ENCODE assay signal across 8 mouse cellular contexts in genomic region chr5:121592064-121592815, GRCm38 (mm10). TPM values are rescaled to one million over a fixed set of nuclear protein-coding genes. Genes with fewer than 3 reads are reported as not detected.
DNase-seq lines count a peak whose midpoint lies in the region; ATAC-seq and TF ChIP-seq lines count a peak whose summit lies in the region.

No protein-coding gene starts in this region.

- H3K9ac ChIP-seq in limb, embryonic 14.5 days (ENCODE audit: low read depth, low read length, severe bottlenecking), result peak overlapping the region; percentile 83
- no peak overlapping the region for H3K9ac ChIP-seq in stomach, embryonic 14.5 days (replicated peaks; ENCODE audit: low read depth, low read length)

- intact Hi-C loops in gastrocnemius, postnatal 36 days (cut with DNase I), result no loop called here

- H3K4me3 ChIP-seq in megakaryocyte, embryonic 14.5 days (replicated peaks), result peak overlapping the region; percentile 100
- H3K4me3 ChIP-seq in forebrain, embryonic 10.5 days, result peak overlapping the region; percentile 86
- H3K4me3 ChIP-seq in limb, embryonic 14.5 days (replicated peaks; ENCODE audit: low read length), result peak overlapping the region; percentile 81
- H3K4me3 ChIP-seq in stomach, embryonic 14.5 days (ENCODE audit: low read depth, low read length), result peak overlapping the region; percentile 71

- no peak for TF ChIP-seq POLR2A in limb, embryonic 14.5 days (IDR thresholded peaks at IDR 0.05; ENCODE audit: borderline replicate concordance, extremely low read depth, insufficient read depth, insufficient read length)

- H3K27me3 ChIP-seq in megakaryocyte, embryonic 14.5 days (replicated peaks), result no peaks in the 10 kb centered on the region
- peaks cover 7% of the 10 kb centered on the region for H3K27me3 ChIP-seq in forebrain, embryonic 10.5 days (ENCODE audit: poor library complexity, severe bottlenecking)
- no peaks in the 10 kb centered on the region for H3K27me3 ChIP-seq in limb, embryonic 14.5 days (ENCODE audit: control insufficient read depth, insufficient read depth, low read length)
- H3K27me3 ChIP-seq in stomach, embryonic 14.5 days (ENCODE audit: control insufficient read depth, insufficient read depth, low read length), result no peaks in the 10 kb centered on the region

- H3K4me2 ChIP-seq in limb, embryonic 14.5 days (replicated peaks; ENCODE audit: low read depth, low read length, severe bottlenecking), result peak overlapping the region; percentile 59
- peak overlapping the region; percentile 95 for H3K4me2 ChIP-seq in stomach, embryonic 14.5 days (replicated peaks; ENCODE audit: low read depth, low read length)

- WGBS in forebrain, embryonic 10.5 days, result 69% methylated on average over 11 of the region's 11 CpGs
- 56% methylated on average over 11 of the region's 11 CpGs for WGBS in limb, embryonic 14.5 days
- WGBS in stomach, embryonic 14.5 days, result 59% methylated on average over 11 of the region's 11 CpGs

- H3K27ac ChIP-seq in forebrain, embryonic 10.5 days, result no peak overlapping the region
- no peak overlapping the region for H3K27ac ChIP-seq in limb, embryonic 14.5 days (replicated peaks; ENCODE audit: low read depth, low read length)
- no peak overlapping the region for H3K27ac ChIP-seq in stomach, embryonic 14.5 days (ENCODE audit: low read length)

- ATAC-seq in megakaryocyte, adult 5-6 weeks (ENCODE audit: poor library complexity, severe bottlenecking), result no peak
- ATAC-seq in limb, embryonic 14.5 days (ENCODE audit: low FRiP score, low read depth), result no peak
- no peak for ATAC-seq in stomach, embryonic 14.5 days (ENCODE audit: insufficient number of reproducible peaks, insufficient read depth, low FRiP score, low read depth)

- DNase-seq in forebrain, embryonic 10.5 days (ENCODE audit: extremely low spot score, low spot score), result no peak
- no peak for DNase-seq in limb, embryonic 14.5 days (ENCODE audit: low spot score)
- DNase-seq in layer of hippocampus, postnatal 25 days (ENCODE audit: extremely low spot score in 1 of 2, low spot score in 1 of 2), result no peak
- DNase-seq in gastrocnemius, postnatal 36 days, result no peak
- no peak for DNase-seq in right cerebral cortex, postnatal 14 days

- H3K36me3 ChIP-seq in megakaryocyte, embryonic 14.5 days (replicated peaks; ENCODE audit: low read length), result peaks cover 47% of the 10 kb centered on the region
- H3K36me3 ChIP-seq in forebrain, embryonic 10.5 days (replicated peaks), result 0 out of 2 replicates have a peak, but pooled peaks cover 4% of the 10 kb centered on the region
- no peaks in the 10 kb centered on the region; the same call in none of the 2 replicates for H3K36me3 ChIP-seq in limb, embryonic 14.5 days (ENCODE audit: control insufficient read depth, insufficient read depth, low read length)
- H3K36me3 ChIP-seq in stomach, embryonic 14.5 days (ENCODE audit: control insufficient read depth, insufficient read depth, low read length), result no peaks in the 10 kb centered on the region

- peaks cover 92% of the 10 kb centered on the region for H3K4me1 ChIP-seq in megakaryocyte, embryonic 14.5 days
- peaks cover 26% of the 10 kb centered on the region for H3K4me1 ChIP-seq in forebrain, embryonic 10.5 days
- peaks cover 14% of the 10 kb centered on the region for H3K4me1 ChIP-seq in limb, embryonic 14.5 days (ENCODE audit: control insufficient read depth, insufficient read depth, low read length)
- H3K4me1 ChIP-seq in stomach, embryonic 14.5 days (ENCODE audit: control insufficient read depth, insufficient read depth, low read length), result peaks cover 9% of the 10 kb centered on the region; the same call in 1 of the 2 replicates

- no peaks in the 10 kb centered on the region for H3K9me3 ChIP-seq in megakaryocyte, embryonic 14.5 days
- no peaks in the 10 kb centered on the region for H3K9me3 ChIP-seq in forebrain, embryonic 10.5 days
- H3K9me3 ChIP-seq in limb, embryonic 14.5 days (ENCODE audit: control insufficient read depth, low read length), result no peaks in the 10 kb centered on the region
- H3K9me3 ChIP-seq in stomach, embryonic 14.5 days (ENCODE audit: control insufficient read depth, low read depth, low read length), result no peaks in the 10 kb centered on the region

RNA-seq across cellular contexts. Expression of gene Aldh2, which starts 1.4 kb away (rescaled TPM):
- 768 and 846 TPM in 2 replicates for polyA plus RNA-seq in megakaryocyte, embryonic 14.5 days (2012; ENCODE audit: insufficient read depth, low replicate concordance)
- 137 and 142 TPM in 2 replicates for total RNA-seq in megakaryocyte, adult 5-6 weeks (2015)
- 505 and 509 TPM in 2 replicates for total RNA-seq in megakaryocyte, adult 5-6 weeks (2017)
- polyA plus RNA-seq in forebrain, embryonic 10.5 days (2016; fragmentation: Nextera tagmentation; extraction: Ambion mirVana), result 125 TPM in 2 replicates
- 328 and 418 TPM in 2 replicates for polyA plus RNA-seq in limb, embryonic 14.5 days (2012; rRNA removed)
- 108 and 134 TPM in 2 replicates for polyA plus RNA-seq in limb, embryonic 14.5 days (2014; fragmentation: Nextera tagmentation; extraction: Ambion mirVana)
- polyA plus RNA-seq in stomach, embryonic 14.5 days (2014; fragmentation: Nextera tagmentation; extraction: Ambion mirVana), result 68.4 and 74.6 TPM in 2 replicates
- total RNA-seq in layer of hippocampus, postnatal 25 days (2021), result 100 to 1,000 TPM; 110 to 124 TPM
- total RNA-seq in gastrocnemius, postnatal 36 days (2021), result 100 to 1,000 TPM; 112 to 171 TPM

RNA-seq across cellular contexts. Expression of gene Acad12, which starts 26.5 kb away (rescaled TPM):
- polyA plus RNA-seq in megakaryocyte, embryonic 14.5 days (2012; ENCODE audit: insufficient read depth, low replicate concordance), result 2.2 and 2.6 TPM in 2 replicates
- 1.1 and 5.4 TPM in 2 replicates for total RNA-seq in megakaryocyte, adult 5-6 weeks (2015)
- total RNA-seq in megakaryocyte, adult 5-6 weeks (2017), result 2.1 and 5.5 TPM in 2 replicates
- 2.7 and 3.0 TPM in 2 replicates for polyA plus RNA-seq in forebrain, embryonic 10.5 days (2016; fragmentation: Nextera tagmentation; extraction: Ambion mirVana)
- polyA plus RNA-seq in limb, embryonic 14.5 days (2012; rRNA removed), result 2.0 and 3.2 TPM in 2 replicates
- 1.6 and 2.1 TPM in 2 replicates for polyA plus RNA-seq in limb, embryonic 14.5 days (2014; fragmentation: Nextera tagmentation; extraction: Ambion mirVana)
- polyA plus RNA-seq in stomach, embryonic 14.5 days (2014; fragmentation: Nextera tagmentation; extraction: Ambion mirVana), result 2.2 and 2.7 TPM in 2 replicates
- 1 to 10 TPM; 6.0 to 7.6 TPM for total RNA-seq in layer of hippocampus, postnatal 25 days (2021)
- total RNA-seq in gastrocnemius, postnatal 36 days (2021), result 10 to 100 TPM; 21.3 to 22.4 TPM

RNA-seq across cellular contexts. Expression of gene Mapkapk5, which starts 46.5 kb away (rescaled TPM):
- 54.2 and 85.9 TPM in 2 replicates for polyA plus RNA-seq in megakaryocyte, embryonic 14.5 days (2012; ENCODE audit: insufficient read depth, low replicate concordance)
- total RNA-seq in megakaryocyte, adult 5-6 weeks (2015), result 105 and 106 TPM in 2 replicates
- total RNA-seq in megakaryocyte, adult 5-6 weeks (2017), result 99.1 and 108 TPM in 2 replicates
- polyA plus RNA-seq in forebrain, embryonic 10.5 days (2016; fragmentation: Nextera tagmentation; extraction: Ambion mirVana), result 47.3 and 53.1 TPM in 2 replicates
- polyA plus RNA-seq in limb, embryonic 14.5 days (2012; rRNA removed), result 89.2 and 110 TPM in 2 replicates
- 60.4 and 61.6 TPM in 2 replicates for polyA plus RNA-seq in limb, embryonic 14.5 days (2014; fragmentation: Nextera tagmentation; extraction: Ambion mirVana)
- polyA plus RNA-seq in stomach, embryonic 14.5 days (2014; fragmentation: Nextera tagmentation; extraction: Ambion mirVana), result 52.9 and 56.3 TPM in 2 replicates
- 10 to 100 TPM; 65.4 to 76.7 TPM for total RNA-seq in layer of hippocampus, postnatal 25 days (2021)
- total RNA-seq in gastrocnemius, postnatal 36 days (2021), result 10 to 100 TPM; 79.5 to 81.0 TPM

RNA-seq across cellular contexts. Expression of gene Adam1a, which starts 47.0 kb away (rescaled TPM):
- polyA plus RNA-seq in megakaryocyte, embryonic 14.5 days (2012; ENCODE audit: insufficient read depth, low replicate concordance), result not detected in 2 replicates
- total RNA-seq in megakaryocyte, adult 5-6 weeks (2015), result 2.1 and 3.1 TPM in 2 replicates
- total RNA-seq in megakaryocyte, adult 5-6 weeks (2017), result 2.2 and 3.1 TPM in 2 replicates
- 1.1 TPM in 2 replicates for polyA plus RNA-seq in forebrain, embryonic 10.5 days (2016; fragmentation: Nextera tagmentation; extraction: Ambion mirVana)
- polyA plus RNA-seq in limb, embryonic 14.5 days (2012; rRNA removed), result 14.7 and 15.3 TPM in 2 replicates
- 1.3 and 1.9 TPM in 2 replicates for polyA plus RNA-seq in limb, embryonic 14.5 days (2014; fragmentation: Nextera tagmentation; extraction: Ambion mirVana)
- 2.2 and 3.3 TPM in 2 replicates for polyA plus RNA-seq in stomach, embryonic 14.5 days (2014; fragmentation: Nextera tagmentation; extraction: Ambion mirVana)
- total RNA-seq in layer of hippocampus, postnatal 25 days (2021), result 10 to 100 TPM; 12.2 to 16.9 TPM
- 1 to 10 TPM; 1.6 to 1.7 TPM for total RNA-seq in gastrocnemius, postnatal 36 days (2021)

RNA-seq across cellular contexts. Expression of gene Gm42878, which starts 47.0 kb away (rescaled TPM):
- polyA plus RNA-seq in megakaryocyte, embryonic 14.5 days (2012; ENCODE audit: insufficient read depth, low replicate concordance), result not detected in 2 replicates
- not detected in 2 replicates for total RNA-seq in megakaryocyte, adult 5-6 weeks (2015)
- not detected in 2 replicates for total RNA-seq in megakaryocyte, adult 5-6 weeks (2017)
- polyA plus RNA-seq in forebrain, embryonic 10.5 days (2016; fragmentation: Nextera tagmentation; extraction: Ambion mirVana), result not detected in 2 replicates
- polyA plus RNA-seq in limb, embryonic 14.5 days (2012; rRNA removed), result 0.28 and 0.31 TPM in 2 replicates
- polyA plus RNA-seq in limb, embryonic 14.5 days (2014; fragmentation: Nextera tagmentation; extraction: Ambion mirVana), result 0.69 TPM in 1 of 2 replicates, not detected in the other
- polyA plus RNA-seq in stomach, embryonic 14.5 days (2014; fragmentation: Nextera tagmentation; extraction: Ambion mirVana), result 0.87 TPM in 1 of 2 replicates, not detected in the other
- total RNA-seq in layer of hippocampus, postnatal 25 days (2021), result not detected
- total RNA-seq in gastrocnemius, postnatal 36 days (2021), result not detected
